Mouse (Mus musculus): ENCODE results near the gene Col26a1.

DNA sequence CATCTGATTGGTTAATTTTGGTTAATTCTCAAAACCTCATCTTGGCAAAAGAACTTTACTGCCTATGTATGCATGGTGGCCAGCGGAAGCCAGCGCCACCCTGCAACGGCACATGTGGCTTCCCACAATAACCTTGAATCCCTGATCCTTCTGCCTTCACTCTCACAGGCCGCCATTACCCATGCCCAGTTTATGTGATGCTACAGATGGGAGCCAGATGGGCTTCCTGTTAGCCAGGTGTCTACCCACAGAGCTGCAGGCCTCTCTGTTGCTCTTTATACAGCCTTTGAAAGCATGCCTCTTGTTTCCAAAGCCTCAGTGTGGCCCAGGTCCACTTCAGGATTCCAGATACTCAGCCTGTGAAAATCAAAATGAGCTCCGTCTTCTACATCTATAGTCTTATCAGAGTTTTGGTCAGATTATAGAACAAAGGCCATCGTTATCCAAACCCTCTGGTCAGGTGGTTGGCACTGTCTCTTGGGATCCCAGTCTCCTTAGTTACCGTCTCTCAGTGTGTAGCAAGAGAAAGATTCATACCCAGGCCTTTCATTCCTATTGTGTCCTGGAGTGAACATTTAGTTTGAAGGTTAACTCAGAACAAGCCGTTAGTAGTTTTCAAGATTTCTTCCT is 34.7 kb upstream of the Col26a1 start:
- TF ChIP-seq CTCF (IDR thresholded peaks at IDR 0.05; ENCODE audit: control insufficient read depth, insufficient read depth, insufficient read length) (no peak), MAX (IDR thresholded peaks at IDR 0.05) (no peak)
